Mouse (Mus musculus) kidney, adult 8-10 months (tissue): ENCODE measurements at regions not wholly inside any gene's neighbourhood (a gene's known extent, or its start where the extent isn't known, plus 50 kb on each side); places are given as distances from the start of the nearest gene placed in this dataset.

Experiments used
- DNase-seq, 2 experiments: peaks; one replicate each; pipeline ENCODE4 v3.0.0; 2022

DNA sequence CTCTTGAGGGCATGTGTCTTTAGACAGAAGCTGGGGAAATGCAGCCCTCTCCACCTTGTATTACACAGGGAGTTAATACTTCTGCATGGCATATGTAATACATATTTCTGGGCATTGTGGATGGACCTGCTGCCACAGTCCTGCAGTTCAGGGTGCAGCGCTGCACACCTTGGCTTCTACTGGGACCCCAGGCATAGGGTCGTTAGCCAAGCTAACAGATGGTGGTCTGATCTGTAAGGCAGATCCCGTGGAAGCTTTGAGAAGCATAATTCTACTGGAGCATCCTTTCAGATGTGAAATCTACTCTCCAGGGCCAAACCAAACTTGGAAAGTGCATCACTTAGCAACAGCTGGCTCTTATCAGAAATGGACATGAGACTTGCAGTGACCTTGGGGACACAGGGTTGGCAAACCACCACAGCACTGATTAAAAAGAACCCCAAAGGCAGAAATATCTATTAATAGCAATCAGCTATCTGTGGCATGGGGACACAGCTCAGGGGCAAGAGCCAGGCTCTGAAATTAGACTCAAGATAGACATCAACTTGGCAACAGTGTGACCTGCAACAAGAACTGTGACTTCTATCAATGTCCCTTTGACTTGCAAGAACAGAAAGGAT, 155.0 kb downstream of the Drd1 start:
- DNase-seq: peak in 1 of 2 experiments; percentile 17

DNA sequence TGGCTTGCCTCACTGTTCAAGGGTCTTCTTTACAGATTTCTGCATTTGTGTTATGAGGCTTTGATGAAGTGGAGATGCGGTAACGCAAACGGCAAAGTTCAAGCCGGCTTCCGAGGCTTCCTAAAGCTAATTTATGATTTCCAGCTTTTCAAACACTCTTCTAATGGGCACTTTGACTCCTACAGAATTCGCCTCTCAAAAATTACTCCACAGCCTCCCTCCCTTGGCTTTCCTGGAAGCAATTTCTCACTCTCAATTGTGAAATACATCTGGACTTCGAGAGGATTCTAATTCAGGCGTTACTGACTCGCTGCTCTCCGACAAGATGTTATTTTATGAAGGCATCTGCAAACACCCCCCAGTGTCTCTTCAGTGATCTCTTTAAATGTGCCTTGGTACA, 157.2 kb downstream of the Drd1 start:
- no peak for DNase-seq

DNA sequence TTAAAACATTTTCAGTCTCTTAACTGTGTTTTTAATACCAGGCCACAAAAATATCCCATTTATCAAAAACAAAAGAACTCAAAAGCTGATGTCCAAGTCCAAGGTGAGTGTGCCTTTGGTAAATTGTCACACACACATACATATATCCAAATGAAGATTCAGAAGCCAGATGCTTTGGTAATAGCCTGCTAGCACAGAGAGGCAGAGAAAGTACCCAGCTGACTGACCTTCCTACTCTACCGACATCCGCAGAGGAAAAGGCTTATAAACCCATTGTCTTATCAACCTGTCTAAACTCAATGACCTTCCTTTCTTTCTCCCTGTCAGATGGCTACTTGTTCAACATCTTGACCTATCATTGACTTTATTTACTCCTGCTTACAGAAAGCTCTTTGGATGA, 158.3 kb downstream of the Drd1 start:
- DNase-seq: no peak

DNA sequence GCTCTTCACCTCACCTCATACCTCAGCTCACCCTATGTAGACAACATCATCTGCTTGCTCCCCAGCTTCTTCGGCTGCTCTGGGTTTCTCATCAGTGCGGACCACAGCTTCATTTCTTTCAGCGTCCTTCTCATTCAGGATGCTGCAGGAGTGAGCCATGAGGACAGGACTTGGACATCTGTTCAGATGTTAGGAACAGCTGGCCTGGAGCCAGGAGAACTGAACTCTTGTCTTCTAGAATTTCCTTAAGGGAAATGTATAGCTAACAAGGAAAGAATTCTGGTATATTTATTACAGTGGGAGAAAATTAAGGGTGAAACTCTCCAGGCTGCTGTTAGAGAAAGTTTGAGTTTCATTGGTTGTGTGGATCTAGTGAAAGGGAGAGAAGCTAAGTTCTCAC, 167.1 kb downstream of the Drd1 start:
- no peak for DNase-seq

DNA sequence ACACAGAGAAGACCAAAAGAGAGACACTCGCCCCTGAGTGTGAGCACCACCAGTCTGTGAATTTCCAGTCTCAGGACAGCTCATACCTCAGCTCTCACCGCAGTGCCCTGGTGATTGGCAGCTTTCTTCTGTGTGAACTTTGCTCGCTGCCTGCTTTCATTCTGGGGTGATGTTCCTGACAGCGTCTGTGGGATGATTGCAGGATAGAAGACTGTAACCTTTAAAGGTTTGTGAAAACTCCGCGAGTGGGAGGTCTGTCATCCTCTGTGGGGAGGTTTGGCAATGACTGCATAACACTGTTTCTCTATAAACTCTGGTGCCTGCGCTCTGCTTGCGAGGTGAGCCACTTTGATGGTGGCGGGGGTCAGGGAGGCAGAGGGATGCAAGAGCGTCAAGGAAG, 169.7 kb downstream of the Drd1 start:
- no peak for DNase-seq

DNA sequence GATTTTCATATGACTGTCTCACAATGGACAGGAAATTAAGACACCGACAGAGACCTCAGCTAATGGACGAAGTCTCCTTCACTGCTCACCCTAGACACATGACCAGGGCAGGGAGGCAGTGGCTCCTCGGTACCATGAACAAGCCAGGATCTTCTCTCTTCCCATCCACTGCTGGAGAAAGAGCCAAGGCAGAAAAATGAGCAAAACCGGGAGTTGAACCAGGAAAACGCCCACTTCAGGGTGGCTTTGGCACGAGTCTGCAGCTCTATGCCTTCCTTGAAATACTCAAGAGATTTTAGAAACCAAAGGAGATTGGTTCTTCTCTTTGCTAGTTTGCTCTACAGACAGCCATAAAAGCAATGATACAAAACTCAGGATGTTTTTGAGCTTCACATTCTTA, 172.3 kb downstream of the Drd1 start:
- DNase-seq: no peak

DNA sequence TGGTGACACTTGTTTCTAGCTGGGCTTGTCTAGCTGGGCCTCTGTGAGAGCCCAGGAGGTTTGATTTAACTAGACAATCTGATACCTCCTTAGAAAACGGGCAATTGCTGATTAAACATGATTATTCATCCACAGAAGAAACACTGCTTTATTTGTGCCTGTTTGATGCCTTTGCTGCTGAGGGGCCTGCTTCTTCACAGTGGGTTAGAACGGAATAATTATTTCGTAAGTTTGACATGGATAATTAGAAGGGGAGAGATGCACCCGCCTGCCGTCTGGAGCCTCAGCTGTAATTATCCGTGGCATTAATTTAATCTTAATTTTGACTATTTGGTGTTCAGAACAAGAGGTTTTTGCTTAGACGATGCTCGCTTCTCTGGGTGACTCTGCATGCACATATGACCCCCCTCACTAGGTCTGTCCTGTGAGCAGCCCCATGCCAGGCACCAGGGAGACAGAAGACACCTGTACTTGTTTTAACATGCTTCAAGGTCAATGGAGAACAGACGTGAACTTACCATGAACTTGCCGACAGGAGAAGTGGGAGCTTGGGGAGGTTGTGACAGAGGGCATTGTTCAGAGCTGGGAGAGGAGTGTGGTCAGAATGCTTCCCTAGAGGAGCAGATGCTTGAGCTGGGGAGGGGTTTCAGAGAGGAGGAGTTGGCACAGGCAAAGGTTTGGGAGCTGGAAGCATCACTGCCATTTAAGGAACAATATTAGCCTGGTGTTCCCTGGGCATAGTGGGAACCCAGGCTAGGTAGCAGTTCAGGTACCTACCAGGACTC, 174.8 kb downstream of the Drd1 start:
- DNase-seq: no peak

DNA sequence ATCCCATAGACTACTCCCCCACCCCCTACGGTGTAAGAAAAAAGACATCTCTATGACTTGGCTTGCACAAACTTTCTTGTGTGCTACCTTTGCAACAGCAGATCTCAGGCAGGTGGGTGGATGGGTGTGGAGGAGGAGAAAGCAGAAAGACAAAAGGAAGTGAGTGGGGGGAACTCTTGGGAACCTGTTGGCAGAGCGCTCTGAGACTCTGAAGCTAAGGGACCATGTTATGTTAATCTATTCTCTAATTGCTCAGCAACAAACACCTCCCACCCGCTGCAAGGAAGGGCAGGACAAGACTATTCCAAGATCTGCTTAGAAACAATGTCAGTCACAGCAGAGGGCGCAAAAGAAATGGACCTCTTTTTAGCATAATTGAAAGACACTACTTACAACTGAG, 180.0 kb downstream of the Drd1 start:
- DNase-seq: no peak

DNA sequence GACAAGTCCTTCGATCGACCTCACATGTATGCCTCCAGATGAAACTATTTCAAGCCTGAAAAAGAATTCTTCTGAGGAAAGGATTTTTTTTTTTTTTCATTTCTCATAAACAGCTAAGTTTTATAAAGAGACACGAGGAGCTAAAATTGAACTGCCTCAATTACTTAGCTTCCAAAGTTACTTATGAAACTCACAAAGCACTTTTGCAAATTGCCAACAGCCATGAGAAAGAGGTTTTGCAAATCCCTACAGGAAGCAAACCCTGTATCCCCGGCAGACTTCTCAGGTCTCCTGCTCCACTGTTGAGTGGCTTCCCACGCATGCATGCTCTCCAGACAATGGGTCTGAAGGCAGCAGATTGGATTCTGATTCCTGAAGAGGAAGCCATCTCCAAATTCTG, 190.2 kb downstream of the Drd1 start:
- DNase-seq: no peak

DNA sequence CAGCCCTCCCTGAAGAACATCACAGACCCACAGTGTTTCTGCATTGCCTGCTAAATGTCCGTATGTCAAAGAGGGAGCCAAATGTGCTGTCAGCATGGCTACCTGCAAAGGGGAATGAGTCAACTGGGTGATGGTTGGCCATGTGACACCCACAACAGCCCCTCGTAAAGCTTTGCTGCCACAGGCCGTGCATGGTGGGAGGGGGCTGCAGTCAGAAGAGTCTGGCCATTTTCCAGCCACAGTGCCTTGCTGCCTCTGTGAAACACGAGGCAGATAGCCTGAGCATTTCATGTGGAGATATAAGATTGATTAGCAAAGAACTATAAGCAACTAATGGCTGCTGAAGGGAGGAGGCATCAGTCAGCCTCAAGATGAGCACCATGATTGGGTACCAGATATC, 193.2 kb downstream of the Drd1 start:
- no peak for DNase-seq

DNA sequence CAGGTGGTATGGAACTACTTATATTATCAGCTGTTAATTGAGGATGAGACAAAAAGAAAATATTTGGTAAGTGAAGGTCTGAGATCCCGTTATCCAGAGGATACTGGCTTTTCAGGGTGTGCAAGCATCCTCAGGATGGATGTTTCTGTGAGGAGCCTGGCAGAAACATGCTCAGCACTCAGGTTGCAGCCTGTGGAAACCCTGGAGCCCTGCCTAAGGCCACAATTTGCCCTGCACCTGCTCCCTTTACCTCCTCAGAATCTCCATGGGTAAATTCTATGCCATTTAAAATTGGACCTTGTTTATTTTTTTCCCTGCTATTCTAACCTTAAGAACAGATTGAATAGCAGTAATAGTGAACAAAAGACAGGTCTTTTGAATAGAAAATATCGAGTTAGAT, 201.3 kb downstream of the Drd1 start:
- DNase-seq: no peak

DNA sequence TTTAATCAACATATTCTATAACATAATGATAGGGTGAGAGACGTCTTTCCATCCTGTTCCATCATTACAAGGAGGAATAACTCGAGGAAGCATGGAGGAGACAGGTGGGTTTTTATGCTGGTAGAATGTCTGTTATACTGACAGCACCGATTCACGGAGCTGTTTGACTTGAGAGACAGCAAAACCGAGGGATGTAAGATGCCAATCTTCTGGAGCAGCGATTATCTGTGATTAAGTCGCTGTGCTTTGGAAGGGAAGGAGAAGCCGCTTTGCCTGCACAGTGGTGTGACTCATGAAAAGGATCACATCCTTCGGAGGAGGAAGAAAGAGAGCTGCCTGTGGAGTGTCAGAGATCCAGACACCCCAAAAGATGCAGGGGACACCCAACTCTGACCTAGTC, 205.4 kb downstream of the Drd1 start:
- DNase-seq: no peak

DNA sequence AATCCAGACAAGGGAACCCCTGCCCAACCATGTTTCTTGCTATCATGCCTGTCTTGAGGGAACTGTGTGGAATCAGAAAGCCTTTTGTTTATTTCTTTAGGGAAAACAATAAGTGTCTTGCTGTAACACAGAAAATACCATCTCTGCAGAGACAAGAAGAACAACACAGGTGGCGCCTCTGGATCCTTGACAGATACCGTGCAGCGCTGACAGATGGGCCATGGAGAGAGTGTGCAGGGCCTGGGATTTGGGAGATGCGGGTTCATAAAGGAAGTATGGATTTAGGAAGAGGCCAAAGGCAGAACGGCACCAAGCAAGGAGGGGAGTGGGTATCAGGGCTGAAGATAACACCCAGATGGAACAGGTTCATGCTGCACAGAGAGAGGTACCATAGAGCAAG, 209.3 kb downstream of the Drd1 start:
- no peak for DNase-seq

DNA sequence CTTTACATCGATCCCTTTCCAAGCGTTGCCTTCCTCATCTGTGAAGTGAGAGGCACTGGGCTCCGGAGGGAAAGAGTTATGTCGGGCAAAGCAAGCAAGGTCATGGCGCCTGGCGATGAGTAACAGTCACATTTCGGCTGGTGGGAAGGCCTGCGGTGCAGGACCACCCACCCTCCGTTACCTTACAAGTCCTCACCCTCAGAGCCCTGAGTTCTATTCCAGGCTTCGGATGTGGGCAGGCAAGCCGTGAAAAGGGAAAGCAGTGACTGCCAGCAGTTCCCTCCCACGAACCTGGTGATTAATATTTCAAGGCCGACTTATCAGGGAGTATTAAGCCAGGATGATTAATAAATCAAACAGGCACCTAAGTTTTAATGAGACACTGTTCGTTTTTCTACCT, 209.7 kb downstream of the Drd1 start:
- no peak for DNase-seq

DNA sequence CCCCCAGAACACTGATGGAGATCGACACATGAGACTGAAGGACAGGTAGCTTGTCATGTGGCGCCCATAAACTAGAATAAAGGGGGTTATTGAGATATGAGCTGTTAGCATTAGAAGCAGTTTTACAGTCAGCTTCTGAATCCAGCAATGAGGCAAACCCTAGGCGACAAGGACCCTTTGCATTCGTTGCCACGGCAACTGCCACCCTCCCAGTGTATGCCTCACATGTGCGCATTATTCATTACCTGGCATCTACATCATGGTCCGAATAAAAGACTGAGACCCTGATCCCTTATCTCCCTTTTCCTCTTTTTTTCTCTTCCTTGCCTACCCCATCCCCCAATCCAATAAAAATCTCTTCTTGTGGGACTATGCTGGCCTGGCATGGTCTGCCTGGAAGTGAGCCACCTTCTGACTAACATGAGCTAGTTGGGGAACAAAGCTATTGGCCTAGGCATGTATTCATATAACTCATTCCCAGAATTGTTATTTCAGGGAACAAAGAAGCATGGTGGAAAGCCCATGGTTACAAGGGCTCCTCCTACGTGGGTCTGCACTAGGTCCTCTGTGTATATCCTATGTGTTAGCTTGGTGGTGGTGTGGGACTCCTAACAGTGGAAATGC, 229.4 kb downstream of the Drd1 start:
- no peak for DNase-seq

DNA sequence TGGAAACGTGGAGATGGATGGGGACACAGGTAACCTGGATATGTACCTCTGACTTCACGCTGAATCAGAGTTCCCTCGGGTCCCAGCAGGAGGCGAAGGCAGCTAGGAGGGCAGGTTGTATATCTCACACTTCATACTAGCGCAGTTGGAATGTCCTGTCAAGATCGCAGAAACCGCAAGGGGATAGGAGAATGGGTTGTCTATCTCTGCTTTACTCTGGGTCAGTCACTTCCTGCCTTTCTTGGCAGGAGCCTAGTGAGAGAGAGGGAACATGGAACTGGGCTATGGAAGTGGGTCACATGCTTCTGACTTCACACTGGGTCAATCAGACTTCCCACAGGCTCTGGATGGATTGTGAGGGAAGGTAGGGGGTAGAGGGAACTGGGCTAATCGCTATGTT, 233.4 kb downstream of the Drd1 start:
- peak in 1 of 2 experiments; percentile 2 for DNase-seq

DNA sequence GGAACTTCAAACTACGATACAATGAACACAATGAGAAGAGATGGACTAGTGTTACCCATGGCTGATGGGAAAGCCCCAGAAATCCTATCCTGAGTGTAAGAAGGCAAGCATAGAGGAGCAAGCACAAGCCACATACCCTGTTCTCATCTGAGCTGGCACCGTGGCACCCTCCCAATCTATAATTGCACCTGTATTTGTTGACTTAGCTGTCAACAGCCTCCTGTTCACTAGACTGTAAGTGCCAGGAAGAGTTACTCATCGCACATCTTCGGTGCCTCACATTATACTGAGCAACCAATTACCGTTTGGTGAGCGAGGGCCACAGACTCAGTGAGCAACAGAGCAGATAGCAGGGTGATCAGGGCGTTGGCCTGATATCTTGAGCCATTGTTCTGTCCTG, 239.9 kb downstream of the Drd1 start:
- DNase-seq: no peak

DNA sequence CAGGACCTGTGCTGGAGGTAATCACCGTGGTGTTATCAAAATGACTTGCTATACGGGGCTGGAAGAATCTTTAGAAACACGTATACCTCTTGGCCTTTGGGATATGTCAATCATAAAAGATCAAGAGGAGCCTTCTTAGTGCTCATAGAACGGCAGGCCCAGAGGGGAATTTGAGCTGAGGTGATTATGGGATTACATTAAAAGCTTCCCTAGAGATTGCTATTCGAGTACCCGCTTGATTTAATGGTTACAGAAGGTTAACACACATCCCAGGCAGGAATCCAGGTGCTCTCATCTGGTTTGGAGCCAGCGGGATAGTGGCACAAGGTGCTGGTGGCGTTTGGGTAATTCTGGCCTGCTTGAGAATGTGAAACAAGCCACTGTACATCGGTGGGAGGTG, 241.4 kb downstream of the Drd1 start:
- peak; percentile 4 to 28 for DNase-seq

DNA sequence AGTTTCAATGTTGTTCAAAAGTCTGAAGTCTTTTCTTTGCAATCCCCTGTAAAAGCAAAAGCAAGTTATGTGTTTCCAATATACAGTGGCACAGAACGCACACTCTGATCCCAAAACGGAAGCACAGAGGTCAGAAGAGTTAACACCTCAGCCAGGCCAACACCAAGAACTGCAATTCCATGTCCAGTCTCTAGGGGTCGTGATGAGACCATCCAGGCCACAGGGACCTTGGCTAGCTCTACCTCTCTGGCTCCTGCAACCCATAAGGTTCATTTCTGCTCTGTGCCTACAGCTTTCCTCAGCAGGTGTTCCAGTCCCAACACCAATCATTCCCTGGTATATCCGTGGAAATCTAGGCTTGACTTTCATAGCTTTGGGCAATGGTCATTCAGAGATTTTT, 243.6 kb downstream of the Drd1 start:
- peak; percentile 7 to 54 for DNase-seq

DNA sequence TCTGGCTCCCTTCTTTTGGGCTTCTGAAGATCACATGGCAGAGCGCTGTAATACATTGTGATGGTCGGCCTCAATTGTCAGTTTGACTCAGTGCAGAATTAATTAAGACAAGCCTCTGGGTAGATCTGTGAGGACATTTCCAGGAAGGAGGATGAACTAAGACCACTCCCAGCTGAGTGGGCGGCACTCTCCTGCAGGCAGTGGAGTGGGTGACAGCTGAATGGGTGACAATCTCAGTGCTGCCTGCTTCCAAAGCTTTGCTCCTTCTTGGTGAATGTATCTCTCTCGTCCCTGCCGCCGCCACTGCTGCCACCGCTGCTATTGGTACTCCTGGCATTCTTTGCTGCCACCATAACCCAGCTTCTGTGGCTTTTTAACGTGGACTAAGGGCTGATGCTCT, 244.4 kb downstream of the Drd1 start:
- DNase-seq: no peak

DNA sequence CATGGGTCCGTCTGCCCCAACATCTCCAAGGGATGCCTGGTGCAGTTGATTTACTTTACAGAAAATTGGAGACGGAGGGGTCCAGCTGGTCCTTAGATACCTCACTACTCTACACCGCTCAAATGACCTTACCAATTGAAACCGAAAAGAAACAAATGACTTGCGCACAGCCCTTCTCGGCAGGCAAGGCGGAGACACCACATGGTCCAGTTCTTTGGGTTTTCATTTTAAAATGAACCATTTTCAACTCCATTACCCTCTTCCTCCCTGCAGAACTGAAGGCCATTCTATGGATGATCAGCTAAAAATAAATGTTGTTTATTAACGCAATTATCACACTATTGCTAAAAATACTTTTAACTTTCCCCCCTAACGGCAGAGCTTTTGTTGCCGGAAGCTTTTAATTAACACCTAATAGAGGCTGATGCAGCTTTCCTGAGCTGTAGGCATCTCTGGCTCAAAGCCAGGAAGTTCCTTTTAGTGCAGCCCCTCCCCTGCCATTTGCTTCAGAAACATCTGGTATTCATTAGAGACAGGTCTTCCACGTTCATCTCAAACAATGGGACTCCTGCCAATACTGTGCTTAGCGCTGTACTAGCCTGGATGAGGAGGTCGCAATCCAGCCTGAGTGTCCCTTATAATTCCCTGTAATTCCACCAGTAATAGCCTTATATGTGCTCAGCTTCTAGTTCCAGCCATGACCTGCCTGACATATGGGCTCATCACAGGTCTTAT, 247.5 kb downstream of the Drd1 start:
- DNase-seq: no peak

DNA sequence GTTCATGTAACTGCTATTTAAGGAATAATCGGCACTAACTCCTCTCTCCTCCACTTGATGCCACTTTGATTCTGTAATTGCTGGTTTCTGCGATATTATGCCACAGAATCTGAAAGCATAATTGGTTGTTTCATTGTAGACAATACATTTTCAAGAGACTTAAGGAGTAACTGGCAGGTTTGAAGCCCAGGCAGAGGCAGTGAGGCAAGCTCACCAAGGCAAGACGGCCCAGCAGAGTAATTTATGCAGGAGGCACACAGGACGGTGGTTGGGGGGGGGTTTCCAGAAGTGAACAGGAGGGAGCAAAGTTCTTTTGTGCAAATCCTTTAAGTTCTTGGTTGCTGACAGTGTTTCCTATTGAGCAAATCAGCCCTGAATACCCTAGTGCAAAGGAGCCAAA, 249.6 kb downstream of the Drd1 start:
- no peak for DNase-seq

DNA sequence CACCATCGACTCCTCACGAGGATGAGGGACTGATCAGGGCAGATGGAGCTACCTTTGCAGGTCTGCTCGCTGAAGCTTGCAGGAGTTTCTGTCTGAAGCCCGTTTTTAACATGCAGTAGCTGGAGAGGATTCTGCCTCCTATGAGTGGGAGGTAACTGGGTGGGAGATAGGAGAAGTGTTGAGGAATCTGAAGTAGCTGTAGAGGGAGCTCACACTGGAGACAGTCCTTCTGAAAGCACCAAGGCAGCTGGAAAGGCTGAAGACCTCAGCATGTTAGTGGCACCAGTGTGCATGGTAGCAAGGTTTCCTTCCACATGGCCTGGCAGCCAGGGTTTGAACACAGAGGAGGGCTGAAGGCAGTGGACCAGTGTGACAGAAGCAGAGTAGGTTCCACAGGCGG, 254.5 kb downstream of the Drd1 start:
- DNase-seq: no peak

DNA sequence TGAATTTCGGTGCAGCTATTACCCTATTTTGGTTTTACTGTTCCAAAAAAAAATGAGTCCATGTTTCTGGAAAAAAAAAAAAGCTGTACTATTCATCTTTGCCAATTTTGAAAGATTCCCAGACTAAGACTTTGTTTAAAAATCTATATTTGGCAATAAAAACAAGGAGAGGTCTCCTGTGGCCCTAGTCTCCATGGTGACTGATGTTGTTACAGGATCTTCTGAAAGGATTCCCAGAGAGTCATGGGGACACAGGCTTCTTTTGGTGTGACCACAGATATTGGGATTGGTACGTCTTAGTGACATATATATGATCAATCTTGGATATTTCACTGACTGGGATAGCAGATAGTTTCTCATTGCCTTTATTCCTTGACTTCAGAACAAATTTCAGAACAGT, 266.7 kb downstream of the Drd1 start:
- DNase-seq: no peak
